Mouse (Mus musculus): ENCODE data around the gene Gabrr2. TPM values are rescaled to one million over a fixed set of nuclear protein-coding genes. Genes with fewer than 3 reads are reported as not detected.

Gabrr2 gene
- total RNA-seq (2017): 0.78 TPM in 1 of 3 replicates, not detected in the others

- no peak for ATAC-seq (replicated peaks; ENCODE audit: insufficient number of reproducible peaks, low FRiP score, low TSS enrichment, poor library complexity, severe bottlenecking)
Measured at GRCm38 (mm10) chr4:33062981-33063380, at the start of gene Gabrr2. Gene Gabrr2, plus strand, starts transcription at chr4:33062999.

- ATAC-seq (replicated peaks; ENCODE audit: insufficient number of reproducible peaks, low FRiP score, low TSS enrichment, poor library complexity, severe bottlenecking): peak; percentile 87
Measured at GRCm38 (mm10) chr4:33018361-33018999, 44.3 kb upstream of the Gabrr2 start.

- ATAC-seq (replicated peaks; ENCODE audit: insufficient number of reproducible peaks, low FRiP score, low TSS enrichment, poor library complexity, severe bottlenecking): no peak
Measured at GRCm38 (mm10) chr4:33024420-33024819, 38.4 kb upstream of the Gabrr2 start.

GRCm38 (mm10) chr4:33029104-33029503, 33.7 kb upstream of the Gabrr2 start:
- ATAC-seq (replicated peaks; ENCODE audit: insufficient number of reproducible peaks, low FRiP score, low TSS enrichment, poor library complexity, severe bottlenecking): no peak

GRCm38 (mm10) chr4:33030264-33031194, 32.3 kb upstream of the Gabrr2 start:
- ATAC-seq (replicated peaks; ENCODE audit: insufficient number of reproducible peaks, low FRiP score, low TSS enrichment, poor library complexity, severe bottlenecking): 0 out of 2 replicates have a peak, but pooled peaks have one; percentile 16

GRCm38 (mm10) chr4:33031195-33031960, 31.4 kb upstream of the Gabrr2 start, which contains the start of gene Ube2j1:
Gene Ube2j1, plus strand, starts transcription at chr4:33031416.
- peak; percentile 68 for ATAC-seq (replicated peaks; ENCODE audit: insufficient number of reproducible peaks, low FRiP score, low TSS enrichment, poor library complexity, severe bottlenecking)

- no peak for ATAC-seq (replicated peaks; ENCODE audit: insufficient number of reproducible peaks, low FRiP score, low TSS enrichment, poor library complexity, severe bottlenecking)
Measured at GRCm38 (mm10) chr4:33032045-33032444, 30.8 kb upstream of the Gabrr2 start.

GRCm38 (mm10) chr4:33033515-33033914, 29.3 kb upstream of the Gabrr2 start:
- no peak for ATAC-seq (replicated peaks; ENCODE audit: insufficient number of reproducible peaks, low FRiP score, low TSS enrichment, poor library complexity, severe bottlenecking)

GRCm38 (mm10) chr4:33039826-33040225, 23.0 kb upstream of the Gabrr2 start:
- no peak for ATAC-seq (replicated peaks; ENCODE audit: insufficient number of reproducible peaks, low FRiP score, low TSS enrichment, poor library complexity, severe bottlenecking)

GRCm38 (mm10) chr4:33049601-33050000, 13.2 kb upstream of the Gabrr2 start:
- ATAC-seq (replicated peaks; ENCODE audit: insufficient number of reproducible peaks, low FRiP score, low TSS enrichment, poor library complexity, severe bottlenecking): no peak

- ATAC-seq (replicated peaks; ENCODE audit: insufficient number of reproducible peaks, low FRiP score, low TSS enrichment, poor library complexity, severe bottlenecking): no peak
Measured at GRCm38 (mm10) chr4:33052055-33052454, 10.7 kb upstream of the Gabrr2 start.

GRCm38 (mm10) chr4:33052650-33053049, 10.1 kb upstream of the Gabrr2 start:
- no peak for ATAC-seq (replicated peaks; ENCODE audit: insufficient number of reproducible peaks, low FRiP score, low TSS enrichment, poor library complexity, severe bottlenecking)

- no peak for ATAC-seq (replicated peaks; ENCODE audit: insufficient number of reproducible peaks, low FRiP score, low TSS enrichment, poor library complexity, severe bottlenecking)
Measured at GRCm38 (mm10) chr4:33054426-33054825, 8.4 kb upstream of the Gabrr2 start.

- ATAC-seq (replicated peaks; ENCODE audit: insufficient number of reproducible peaks, low FRiP score, low TSS enrichment, poor library complexity, severe bottlenecking): no peak
Measured at GRCm38 (mm10) chr4:33056317-33056716, 6.5 kb upstream of the Gabrr2 start.

GRCm38 (mm10) chr4:33057890-33058687, 4.7 kb upstream of the Gabrr2 start:
- ATAC-seq (replicated peaks; ENCODE audit: insufficient number of reproducible peaks, low FRiP score, low TSS enrichment, poor library complexity, severe bottlenecking): no peak

GRCm38 (mm10) chr4:33061158-33061557, 1.6 kb upstream of the Gabrr2 start:
- ATAC-seq (replicated peaks; ENCODE audit: insufficient number of reproducible peaks, low FRiP score, low TSS enrichment, poor library complexity, severe bottlenecking): no peak

GRCm38 (mm10) chr4:33064986-33065385, 2.2 kb downstream of the Gabrr2 start:
- ATAC-seq (replicated peaks; ENCODE audit: insufficient number of reproducible peaks, low FRiP score, low TSS enrichment, poor library complexity, severe bottlenecking): no peak

- no peak for ATAC-seq (replicated peaks; ENCODE audit: insufficient number of reproducible peaks, low FRiP score, low TSS enrichment, poor library complexity, severe bottlenecking)
Measured at GRCm38 (mm10) chr4:33066223-33066960, 3.6 kb downstream of the Gabrr2 start.

Measured in monocyte, adult 5-6 weeks (primary cell).